Mouse (Mus musculus) liver, embryonic 11.5 days (tissue): ENCODE data around the gene Add1. TPM values are rescaled to one million over a fixed set of nuclear protein-coding genes. Genes with fewer than 3 reads are reported as not detected.

Experiments
- ATAC-seq: fragments of 200-750 bp; cut with Nextera tagmentation; replicated peaks from 2 replicates; pipeline ENCODE4 v1.8.0; 2017; ENCODE audit warnings: moderate number of reproducible peaks, mild to moderate bottlenecking, moderate TSS enrichment, moderate library complexity; ENCODE audit not compliant: low FRiP score
- DNase-seq: peaks from one replicate; pipeline ENCODE4 v3.0.0-alpha.2; 2017; ENCODE audit warnings: low spot score
- H3K27ac ChIP-seq: fragments of 300-500 bp; sonication (generic); 2 replicates; pipeline ENCODE4 v1.5.1; 2014; ENCODE audit warnings: mild to moderate bottlenecking, low read depth, low read length, control low read depth
- H3K27me3 ChIP-seq: fragments of 300-500 bp; sonication (generic); replicated peaks from 2 replicates; pipeline ENCODE4 v1.6.1; 2014; ENCODE audit warnings: low read length, mixed read lengths; ENCODE audit not compliant: control insufficient read depth, insufficient read depth
- H3K36me3 ChIP-seq: fragments of 300-500 bp; sonication (generic); 2 replicates; pipeline ENCODE4 v1.6.1; 2014; ENCODE audit warnings: mild to moderate bottlenecking, low read length, moderate library complexity, mixed read lengths; ENCODE audit not compliant: control insufficient read depth, insufficient read depth
- H3K4me1 ChIP-seq: fragments of 300-500 bp; sonication (generic); replicated peaks from 2 replicates; pipeline ENCODE4 v1.6.1; 2014; ENCODE audit warnings: low read length, mixed read lengths; ENCODE audit not compliant: control insufficient read depth, insufficient read depth
- H3K4me2 ChIP-seq: fragments of 300-500 bp; sonication (generic); 2 replicates; pipeline ENCODE4 v1.6.1; 2014; ENCODE audit warnings: mild to moderate bottlenecking, control low read depth, moderate library complexity
- H3K4me3 ChIP-seq: fragments of 300-500 bp; sonication (generic); 2 replicates; pipeline ENCODE4 v1.5.1; 2014; ENCODE audit warnings: low read depth, low read length, control low read depth
- H3K9ac ChIP-seq: fragments of 300-500 bp; sonication (generic); 2 replicates; pipeline ENCODE4 v1.6.1; 2014; ENCODE audit warnings: low read depth, low read length, control low read depth
- H3K9me3 ChIP-seq: fragments of 300-500 bp; sonication (generic); 2 replicates; pipeline ENCODE4 v1.6.1; 2016; ENCODE audit warnings: low read length, inconsistent platforms, mixed read lengths; ENCODE audit not compliant: control insufficient read depth
- WGBS: fragments of 180-500 bp; shearing (Covaris S2); extraction: QIAGEN DNeasy Blood & Tissue Kit; methylation state at CpG from one replicate; pipeline ENCODE4 v1.1.7; 2014; 5-methylcytosine and 5-hydroxymethylcytosine counted together
- polyA plus RNA-seq: library from polyadenylated mRNA; unstranded; fragments of >200 nt; fragmentation: Nextera tagmentation; extraction: Ambion mirVana; gene quantifications from 2 replicates; pipeline ENCODE4 v1.2.1, GENCODE M21; 2014

Gene Add1
- 170 and 186 TPM in 2 replicates for polyA plus RNA-seq

GRCm38 (mm10) chr5:34573268-34574221, at the start of gene Add1:
Add1 (plus strand) TSS chr5:34573664.
- ATAC-seq (peak; percentile 98), DNase-seq (peak; percentile 99)
- Histone ChIP-seq H3K4me1 (peaks cover 47% of the 10 kb centered on the region), H3K27ac (peak within 1 kb of the TSS; percentile 95), H3K9me3 (no peaks in the 10 kb centered on the region), H3K4me2 (peak within 1 kb of the TSS; percentile 81), H3K9ac (peak within 1 kb of the TSS; percentile 89), H3K4me3 (peak within 1 kb of the TSS; percentile 76), H3K27me3 (no peaks in the 10 kb centered on the region), H3K36me3 (no peaks in the 10 kb centered on the region; the same call in 1 of the 2 replicates)
- under 1% methylated on average over 80 of the region's 84 CpGs for WGBS

- Histone ChIP-seq H3K9me3 (no peaks in the 10 kb centered on the region), H3K27me3 (no peaks in the 10 kb centered on the region; the same call in 1 of the 2 replicates), H3K4me3 (no peak overlapping the region), H3K36me3 (no peaks in the 10 kb centered on the region), H3K9ac (no peak overlapping the region), H3K4me2 (no peak overlapping the region), H3K27ac (no peak overlapping the region), H3K4me1 (peaks cover 27% of the 10 kb centered on the region)
- WGBS, result 46% methylated on average over 4 of the region's 4 CpGs
- ATAC-seq, result no peak
- DNase-seq, result no peak
These were observed 49.4 kb upstream of the Add1 start for GRCm38 (mm10) chr5:34523958-34524485.

- Histone ChIP-seq H3K27ac (no peak overlapping the region), H3K4me3 (no peak overlapping the region), H3K27me3 (no peaks in the 10 kb centered on the region; the same call in 1 of the 2 replicates), H3K9ac (no peak overlapping the region), H3K4me2 (no peak overlapping the region), H3K36me3 (no peaks in the 10 kb centered on the region), H3K4me1 (peaks cover 27% of the 10 kb centered on the region), H3K9me3 (no peaks in the 10 kb centered on the region)
- DNase-seq (no peak), ATAC-seq (no peak)
These were observed 49.0 kb upstream of the Add1 start for GRCm38 (mm10) chr5:34524511-34524910.

DNA sequence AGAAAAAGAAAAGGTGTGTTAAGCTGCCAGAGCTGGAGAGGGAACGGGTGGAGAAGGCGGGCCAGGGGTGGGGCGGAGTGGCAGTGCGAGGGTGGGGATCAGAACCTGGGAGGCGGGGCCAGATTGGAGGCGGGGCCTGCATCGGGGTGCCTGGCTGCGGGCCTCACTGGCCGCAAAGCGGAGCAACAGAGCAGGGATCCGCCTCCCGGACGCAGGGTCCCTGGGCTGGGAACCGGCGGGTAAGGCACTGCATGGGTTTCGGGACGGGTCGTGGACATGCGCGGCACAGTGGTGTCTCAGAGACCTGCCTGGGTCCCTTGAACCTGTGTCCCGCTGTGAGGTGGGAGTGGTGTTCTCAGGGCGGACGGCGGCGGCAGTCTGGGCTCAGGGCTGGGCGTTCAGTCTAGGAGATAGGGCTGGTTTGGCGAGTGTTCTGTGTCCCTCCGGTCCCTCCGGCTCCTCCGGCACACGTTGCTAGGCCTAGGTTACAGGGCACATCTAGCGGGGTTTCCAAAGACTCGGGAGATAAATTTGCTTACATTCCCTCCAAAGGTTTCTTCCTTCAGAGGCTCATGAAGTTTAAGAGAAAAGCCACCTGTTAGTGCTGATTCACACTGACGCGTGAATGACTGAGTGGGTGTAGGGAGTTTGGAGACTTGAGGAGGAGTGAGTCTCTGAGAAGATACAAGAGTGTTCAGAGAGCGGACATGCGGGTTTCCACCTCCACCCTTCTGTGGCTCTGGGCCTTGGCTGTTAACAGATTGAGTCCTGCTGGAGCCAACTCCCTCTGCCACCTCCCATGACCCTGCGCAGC, 47.6 kb upstream of the Add1 start, which contains the start of gene Sh3bp2:
Gene Sh3bp2, plus strand, starts transcription at position 176 of the 814 bp plus-strand sequence.
- peak within 1 kb of the TSS; percentile 65 for H3K9ac ChIP-seq
- H3K9me3 ChIP-seq, result no peaks in the 10 kb centered on the region
- peaks cover 20% of the 10 kb centered on the region for H3K4me1 ChIP-seq
- H3K36me3 ChIP-seq, result no peaks in the 10 kb centered on the region
- H3K4me2 ChIP-seq, result peak within 1 kb of the TSS; percentile 96
- peak; percentile 97 for DNase-seq
- peak within 1 kb of the TSS; percentile 69 for H3K4me3 ChIP-seq
- peak; percentile 93 for ATAC-seq
- WGBS, result 1% methylated on average over 38 of the region's 38 CpGs
- H3K27me3 ChIP-seq, result no peaks in the 10 kb centered on the region; the same call in 1 of the 2 replicates
- peak within 1 kb of the TSS; percentile 62 for H3K27ac ChIP-seq

DNA sequence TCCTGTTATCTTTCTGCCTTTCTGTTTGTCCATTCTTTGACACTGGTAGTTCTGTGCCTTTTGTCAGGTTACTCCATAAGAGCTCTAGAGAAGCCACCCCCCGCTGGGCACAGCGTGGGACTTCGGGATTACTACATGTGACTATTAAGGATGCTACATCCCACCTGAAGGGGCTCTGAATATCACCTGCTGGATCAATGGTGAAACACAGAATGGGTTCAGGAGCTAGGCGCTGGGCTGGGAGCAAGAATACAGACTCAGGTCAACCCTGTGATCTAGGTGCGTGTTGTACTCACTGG, 47.0 kb upstream of the Add1 start:
- ATAC-seq (no peak), DNase-seq (no peak)
- Histone ChIP-seq H3K9ac (peak overlapping the region; percentile 65), H3K4me2 (peak overlapping the region; percentile 96), H3K9me3 (no peaks in the 10 kb centered on the region), H3K27ac (peak overlapping the region; percentile 62), H3K4me1 (peaks cover 18% of the 10 kb centered on the region), H3K36me3 (no peaks in the 10 kb centered on the region), H3K27me3 (no peaks in the 10 kb centered on the region; the same call in 1 of the 2 replicates), H3K4me3 (peak overlapping the region; percentile 69)
- WGBS, result 45% methylated on average over 5 of the region's 5 CpGs

DNA sequence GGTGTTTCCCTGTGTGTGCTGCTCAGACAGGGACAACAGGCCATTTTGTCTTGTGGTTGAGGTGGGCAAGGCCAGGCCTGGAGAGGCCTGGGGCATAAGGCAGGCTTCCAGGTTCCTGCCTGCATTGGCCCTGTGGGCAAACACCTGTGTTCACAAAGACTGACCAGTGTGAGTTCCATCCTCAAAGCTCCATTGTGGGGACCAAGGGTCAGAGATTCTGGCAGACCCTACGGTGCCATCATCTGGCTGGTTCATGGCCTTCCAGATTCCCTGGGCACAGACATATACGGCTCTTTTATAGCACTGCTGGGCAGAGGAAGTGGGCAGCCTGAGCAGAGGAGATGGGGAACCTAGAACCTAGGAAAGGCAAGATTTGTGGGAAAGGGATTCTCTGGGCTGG, 46.1 kb upstream of the Add1 start:
- Histone ChIP-seq H3K27ac (no peak overlapping the region), H3K4me1 (peaks cover 18% of the 10 kb centered on the region), H3K27me3 (no peaks in the 10 kb centered on the region; the same call in 1 of the 2 replicates), H3K4me3 (0 out of 2 replicates have a peak overlapping the region, but pooled peaks have one; percentile 69), H3K36me3 (no peaks in the 10 kb centered on the region), H3K4me2 (peak overlapping the region; percentile 96), H3K9ac (no peak overlapping the region), H3K9me3 (no peaks in the 10 kb centered on the region)
- ATAC-seq (no peak), DNase-seq (no peak)
- WGBS, result 84% methylated on average over 2 of the region's 2 CpGs

- DNase-seq (no peak), ATAC-seq (no peak)
- H3K27ac ChIP-seq, result no peak overlapping the region
- H3K36me3 ChIP-seq, result no peaks in the 10 kb centered on the region
- no peak overlapping the region for H3K4me3 ChIP-seq
- WGBS, result 74% methylated on average over 5 of the region's 5 CpGs
- H3K4me1 ChIP-seq, result peaks cover 18% of the 10 kb centered on the region
- no peaks in the 10 kb centered on the region; the same call in 1 of the 2 replicates for H3K27me3 ChIP-seq
- H3K9ac ChIP-seq, result no peak overlapping the region
- no peaks in the 10 kb centered on the region for H3K9me3 ChIP-seq
- no peak overlapping the region for H3K4me2 ChIP-seq
These were observed 44.7 kb upstream of the Add1 start for GRCm38 (mm10) chr5:34528724-34529123.

GRCm38 (mm10) chr5:34530116-34530515, 43.3 kb upstream of the Add1 start:
- H3K27ac ChIP-seq, result no peak overlapping the region
- no peak overlapping the region for H3K4me2 ChIP-seq
- 75% methylated on average over 5 of the region's 5 CpGs for WGBS
- peaks cover 18% of the 10 kb centered on the region for H3K4me1 ChIP-seq
- no peak overlapping the region for H3K9ac ChIP-seq
- no peaks in the 10 kb centered on the region for H3K9me3 ChIP-seq
- DNase-seq, result no peak
- H3K27me3 ChIP-seq, result no peaks in the 10 kb centered on the region; the same call in 1 of the 2 replicates
- H3K4me3 ChIP-seq, result no peak overlapping the region
- no peaks in the 10 kb centered on the region for H3K36me3 ChIP-seq
- no peak for ATAC-seq
